Mouse (Mus musculus) cerebellum, adult 2 months (tissue): ENCODE data around the gene Ankrd13c.

Experiments
- CTCF ChIP-seq: fragments of 200-500 bp; IDR thresholded peaks from 2 replicates; pipeline ENCODE4 v1.5.1; 2011; ENCODE audit warnings: low read depth, mild to moderate bottlenecking, control low read depth, low read length, moderate library complexity, borderline replicate concordance; ENCODE audit not compliant: insufficient read depth
- POLR2A ChIP-seq: fragments of 200-500 bp; IDR thresholded peaks from 2 replicates; pipeline ENCODE4 v1.6.1; 2011; ENCODE audit warnings: low read length, control low read depth, borderline replicate concordance; ENCODE audit not compliant: insufficient read depth

- TF ChIP-seq CTCF (no peak), POLR2A (no peak)
These were observed 20.3 kb upstream of the Ankrd13c start for GRCm38 (mm10) chr3:157926761-157927160.
